Mouse (Mus musculus) C2C12 (cell line): ENCODE measurements at regions not wholly inside any gene's neighbourhood (a gene's known extent, or its start where the extent isn't known, plus 50 kb on each side); places are given as distances from the start of the nearest gene placed in this dataset.

ENCODE experiments used
- CEBPB ChIP-seq: IDR thresholded peaks from one replicate; pipeline ENCODE4 v1.6.1; 2011; ENCODE audit warnings: low read depth, mild to moderate bottlenecking, control low read depth, moderate library complexity
- CTCF ChIP-seq: IDR thresholded peaks from one replicate; pipeline ENCODE4 v1.5.1; 2011; ENCODE audit not compliant: control insufficient read depth, insufficient read depth, insufficient read length
- MYOG ChIP-seq: IDR thresholded peaks from one replicate; pipeline ENCODE4 v1.6.1; 2011; ENCODE audit not compliant: control insufficient read depth, insufficient read length; ENCODE audit errors: extremely low read depth
- USF1 ChIP-seq: IDR thresholded peaks from one replicate; pipeline ENCODE4 v1.6.1; 2011; ENCODE audit warnings: low read depth, mild to moderate bottlenecking, control low read depth, moderate library complexity

- TF ChIP-seq CTCF (no peak), USF1 (no peak), MYOG (no peak), CEBPB (no peak)
Observed at GRCm38 (mm10) chr1:13980273-13980672, 2112.9 kb downstream of the 4930444P10Rik start.
